ENCODE assay signal across 9 mouse cellular contexts in genomic region chr11:32347264-32347606, GRCm38 (mm10). TPM values are rescaled to one million over a fixed set of nuclear protein-coding genes. Genes with fewer than 3 reads are reported as not detected.
A peak's percentile ranks its signal among the peaks of the same experiment; 100 is the strongest.
DNase-seq lines count a peak whose midpoint lies in the region; ATAC-seq lines count a peak whose summit lies in the region.
"Had no signal": no experiment of that assay in that cellular context is flagged by ENCODE, and none has a peak within 500 bp of the region (broad histone marks: within the 10 kb centered on the region; RNA-seq: fewer than 3 reads in every experiment).

No protein-coding gene starts in this region.

- H3K27me3 ChIP-seq in kidney, embryonic 14.5 days (ENCODE audit: control insufficient read depth, insufficient read depth, low read length) = no peaks in the 10 kb centered on the region
- no peaks in the 10 kb centered on the region for H3K27me3 ChIP-seq in hindbrain, embryonic 13.5 days
- H3K27me3 ChIP-seq in midbrain, embryonic 13.5 days = no peaks in the 10 kb centered on the region
- H3K27me3 ChIP-seq: Patski had no signal

- under 1% methylated on average over 10 of the region's 10 CpGs for WGBS in kidney, embryonic 14.5 days
- WGBS in hindbrain, embryonic 13.5 days = 5% methylated on average over 10 of the region's 10 CpGs
- 1% methylated on average over 10 of the region's 10 CpGs for WGBS in midbrain, embryonic 13.5 days

- no peak for DNase-seq in kidney, adult 18-20 months
- DNase-seq in thymus, postnatal 10 days (ENCODE audit: low spot score in 2 of 2) = no peak
- DNase-seq in ovary, postnatal 14 days (ENCODE audit: low spot score) = no peak
- DNase-seq in urinary bladder, postnatal 36 days (ENCODE audit: low spot score in 2 of 2) = no peak

- no peaks in the 10 kb centered on the region for H3K9me3 ChIP-seq in kidney, embryonic 14.5 days (ENCODE audit: control insufficient read depth, low read length)
- no peaks in the 10 kb centered on the region for H3K9me3 ChIP-seq in hindbrain, embryonic 13.5 days
- no peaks in the 10 kb centered on the region for H3K9me3 ChIP-seq in midbrain, embryonic 13.5 days

- peak overlapping the region; percentile 93 for H3K4me2 ChIP-seq in kidney, embryonic 14.5 days (replicated peaks; ENCODE audit: low read depth, low read length)
- H3K4me2 ChIP-seq in hindbrain, embryonic 13.5 days = peak overlapping the region; percentile 92
- peak overlapping the region; percentile 83 for H3K4me2 ChIP-seq in midbrain, embryonic 13.5 days (replicated peaks)

- peak overlapping the region; percentile 68 for H3K4me3 ChIP-seq in kidney, embryonic 14.5 days (ENCODE audit: low read length)
- H3K4me3 ChIP-seq in brown adipose tissue, adult 24 weeks (ENCODE audit: insufficient read depth, low read depth, low read length) = peak overlapping the region; percentile 66
- H3K4me3 ChIP-seq in hindbrain, embryonic 13.5 days = peak overlapping the region; percentile 81
- H3K4me3 ChIP-seq in midbrain, embryonic 13.5 days (replicated peaks) = peak overlapping the region; percentile 79

- ATAC-seq in kidney, embryonic 14.5 days (ENCODE audit: low FRiP score, low TSS enrichment) = peak; percentile 32
- peak; percentile 56 for ATAC-seq in hindbrain, embryonic 13.5 days (ENCODE audit: low FRiP score)
- ATAC-seq in midbrain, embryonic 13.5 days = peak; percentile 67

- H3K4me1 ChIP-seq in kidney, embryonic 14.5 days (ENCODE audit: control insufficient read depth, insufficient read depth, low read length) = peaks cover 19% of the 10 kb centered on the region; the same call in 1 of the 2 replicates
- peaks cover 3% of the 10 kb centered on the region for H3K4me1 ChIP-seq in brown adipose tissue, adult 24 weeks (ENCODE audit: control insufficient read depth, insufficient read depth, insufficient read length, low read length)
- H3K4me1 ChIP-seq in hindbrain, embryonic 13.5 days (replicated peaks) = peaks cover 39% of the 10 kb centered on the region
- peaks cover 38% of the 10 kb centered on the region for H3K4me1 ChIP-seq in midbrain, embryonic 13.5 days (replicated peaks)

- peaks cover 11% of the 10 kb centered on the region for H3K36me3 ChIP-seq in kidney, embryonic 14.5 days (ENCODE audit: control insufficient read depth, insufficient read depth, low read length)
- H3K36me3 ChIP-seq in hindbrain, embryonic 13.5 days = peaks cover 15% of the 10 kb centered on the region
- H3K36me3 ChIP-seq in midbrain, embryonic 13.5 days = peaks cover 13% of the 10 kb centered on the region

- H3K27ac ChIP-seq in kidney, embryonic 14.5 days (ENCODE audit: low read depth, low read length) = 0 out of 2 replicates have a peak overlapping the region, but pooled peaks have one; percentile 37
- no peak overlapping the region for H3K27ac ChIP-seq in brown adipose tissue, adult 24 weeks (replicated peaks; ENCODE audit: low read depth, low read length)
- peak overlapping the region; percentile 90 for H3K27ac ChIP-seq in hindbrain, embryonic 13.5 days
- peak overlapping the region; percentile 84 for H3K27ac ChIP-seq in midbrain, embryonic 13.5 days

- H3K9ac ChIP-seq in kidney, embryonic 14.5 days (ENCODE audit: low read depth, low read length) = peak overlapping the region; percentile 81
- H3K9ac ChIP-seq in hindbrain, embryonic 13.5 days = peak overlapping the region; percentile 95
- H3K9ac ChIP-seq in midbrain, embryonic 13.5 days (replicated peaks) = peak overlapping the region; percentile 95

RNA-seq across cellular contexts. Expression of gene Sh3pxd2b, which starts 0.4 kb away (rescaled TPM):
- 19.1 and 25.2 TPM in 2 replicates for polyA plus RNA-seq in kidney, embryonic 14.5 days (2014; fragmentation: Nextera tagmentation; extraction: Ambion mirVana)
- 3.4 and 5.6 TPM in 2 replicates for polyA plus RNA-seq in brown adipose tissue, adult 24 weeks (2012; ENCODE audit: insufficient read depth, insufficient read length, missing spikeins)
- polyA plus RNA-seq in hindbrain, embryonic 13.5 days (2015; fragmentation: Nextera tagmentation; extraction: Ambion mirVana) = 21.3 and 23.1 TPM in 2 replicates
- 22.5 and 25.3 TPM in 2 replicates for polyA plus RNA-seq in midbrain, embryonic 13.5 days (2015; fragmentation: Nextera tagmentation; extraction: Ambion mirVana)

RNA-seq across cellular contexts. Expression of gene Hbq1a, which starts 47.4 kb away (rescaled TPM):
- polyA plus RNA-seq in kidney, embryonic 14.5 days (2014; fragmentation: Nextera tagmentation; extraction: Ambion mirVana) = 0.77 TPM in 1 of 2 replicates, not detected in the other
- polyA plus RNA-seq in brown adipose tissue, adult 24 weeks (2012; ENCODE audit: insufficient read depth, insufficient read length, missing spikeins) = not detected in 2 replicates
- polyA plus RNA-seq in hindbrain, embryonic 13.5 days (2015; fragmentation: Nextera tagmentation; extraction: Ambion mirVana) = 0.91 and 1.3 TPM in 2 replicates
- 1.4 TPM in 1 of 2 replicates, not detected in the other for polyA plus RNA-seq in midbrain, embryonic 13.5 days (2015; fragmentation: Nextera tagmentation; extraction: Ambion mirVana)
- polyA plus RNA-seq: Patski had no signal

RNA-seq across cellular contexts. Expression of gene Hba-a2, which starts 50.9 kb away (rescaled TPM):
- polyA plus RNA-seq in kidney, embryonic 14.5 days (2014; fragmentation: Nextera tagmentation; extraction: Ambion mirVana) = 5,998 and 6,905 TPM in 2 replicates
- polyA plus RNA-seq in brown adipose tissue, adult 24 weeks (2012; ENCODE audit: insufficient read depth, insufficient read length, missing spikeins) = 532 and 3,024 TPM in 2 replicates
- polyA plus RNA-seq in hindbrain, embryonic 13.5 days (2015; fragmentation: Nextera tagmentation; extraction: Ambion mirVana) = 5,965 and 6,511 TPM in 2 replicates
- 5,740 and 6,263 TPM in 2 replicates for polyA plus RNA-seq in midbrain, embryonic 13.5 days (2015; fragmentation: Nextera tagmentation; extraction: Ambion mirVana)
- polyA plus RNA-seq: Patski had no signal
